Mouse (Mus musculus) ES-E14 (cell line): ENCODE results near the gene Nupr1. TPM values are rescaled to one million over a fixed set of nuclear protein-coding genes. Genes with fewer than 3 reads are reported as not detected.

Experiments
- DNase-seq: peaks from one replicate; pipeline ENCODE4 v3.0.0-alpha.2; 2013; ENCODE audit warnings: low read depth, low spot score
- H3K27ac ChIP-seq: 2 replicates; pipeline ENCODE4 v1.5.1; 2012; ENCODE audit warnings: low read depth, mild to moderate bottlenecking, low read length, moderate library complexity, mixed read lengths; ENCODE audit not compliant: poor library complexity, insufficient read depth, severe bottlenecking
- H3K36me3 ChIP-seq: 2 replicates; pipeline ENCODE4 v1.6.1; 2012; ENCODE audit warnings: mild to moderate bottlenecking, low read length, moderate library complexity, mixed read lengths; ENCODE audit not compliant: control insufficient read depth, poor library complexity, insufficient read depth, severe bottlenecking
- H3K4me1 ChIP-seq, 2 experiments: fragments of 150-350 bp in 1 of 2; sonication (generic) in 1 of 2; 2 replicates each; pipeline ENCODE4 v1.6.1; 2012; ENCODE audit warnings: low read length in 2 of 2, mild to moderate bottlenecking in 1 of 2, mixed read lengths in 1 of 2; ENCODE audit not compliant: control insufficient read depth in 2 of 2, insufficient read depth in 2 of 2, poor library complexity in 1 of 2
- H3K4me3 ChIP-seq, 2 experiments: fragments of 150-350 bp in 1 of 2; sonication (generic) in 1 of 2; 2 replicates each; pipeline ENCODE4 v1.5.1; 2012; ENCODE audit warnings: low read length in 2 of 2, low read depth in 1 of 2, mild to moderate bottlenecking in 1 of 2, mixed read lengths in 1 of 2; ENCODE audit not compliant: insufficient read depth in 1 of 2, poor library complexity in 1 of 2, severe bottlenecking in 1 of 2
- H3K9ac ChIP-seq: 2 replicates; pipeline ENCODE4 v1.6.1; 2012; ENCODE audit warnings: low read depth, mild to moderate bottlenecking, low read length, mixed read lengths; ENCODE audit not compliant: poor library complexity, insufficient read depth, severe bottlenecking
- H3K9me3 ChIP-seq: fragments of 150-350 bp; sonication (generic); 2 replicates; pipeline ENCODE4 v1.6.1; 2012; ENCODE audit warnings: low read depth, mild to moderate bottlenecking, low read length; ENCODE audit not compliant: control insufficient read depth, insufficient read depth
- CHD2 ChIP-seq: IDR thresholded peaks from 2 replicates; pipeline ENCODE4 v1.6.1; 2014; ENCODE audit warnings: mild to moderate bottlenecking, low read depth, low read length, inconsistent platforms
- HCFC1 ChIP-seq: IDR thresholded peaks from 2 replicates; pipeline ENCODE4 v1.6.1; 2012; ENCODE audit warnings: low read length, inconsistent platforms, borderline replicate concordance; ENCODE audit not compliant: insufficient read depth
- MAFK ChIP-seq: IDR thresholded peaks from 2 replicates; pipeline ENCODE4 v1.6.1; 2014; ENCODE audit warnings: mild to moderate bottlenecking, low read depth, low read length, inconsistent platforms; ENCODE audit not compliant: insufficient read depth
- ZC3H11A ChIP-seq: IDR thresholded peaks from 2 replicates; pipeline ENCODE4 v1.6.1; 2012; ENCODE audit warnings: low read depth, mild to moderate bottlenecking, inconsistent platforms, low read length, borderline replicate concordance
- ZNF384 ChIP-seq: IDR thresholded peaks from 2 replicates; pipeline ENCODE4 v1.6.1; 2012; ENCODE audit warnings: low read depth, low read length, inconsistent platforms
- in situ Hi-C, 2 experiments: fragments of 600-800 bp; cut with MboI; formaldehyde crosslinking; loops; one replicate each; pipeline ENCODE4 v1.15.1; 2025; ENCODE audit warnings: low sequenced_read_pairs in 2 of 2, inconsistent platforms in 1 of 2; ENCODE audit not compliant: unreplicated experiment in 2 of 2
- total RNA-seq: library from RNA; depleted of rRNA; stranded (reverse); fragments of 300-350 nt; gene quantifications from 2 replicates; pipeline ENCODE4 v1.2.3, GENCODE M21; 2012

The Nupr1 gene
- total RNA-seq, 1 experiment, result 16.4 TPM

- no peak for DNase-seq
- 0 out of 4 replicates have a peak, but pooled peaks cover 0 to 5% of the 10 kb centered on the region in 2 experiments for H3K4me1 ChIP-seq
- TF ChIP-seq MAFK (no peak), CHD2 (no peak), HCFC1 (no peak), ZC3H11A (no peak), ZNF384 (no peak)
- no peak within 1 kb of the TSS for H3K27ac ChIP-seq
- no peaks in the 10 kb centered on the region for H3K9me3 ChIP-seq
- in situ Hi-C loops, result no loop called here
- H3K4me3 ChIP-seq, result no peak within 1 kb of the TSS
- H3K9ac ChIP-seq, result no peak within 1 kb of the TSS
- H3K36me3 ChIP-seq, result peaks cover 12% of the 10 kb centered on the region
Observed at GRCm38 (mm10) chr7:126676207-126676606, 45.5 kb upstream of the Nupr1 start, which contains the start of gene Sult1a1. TSS of gene Sult1a1 (minus strand) at chr7:126676432.

DNA sequence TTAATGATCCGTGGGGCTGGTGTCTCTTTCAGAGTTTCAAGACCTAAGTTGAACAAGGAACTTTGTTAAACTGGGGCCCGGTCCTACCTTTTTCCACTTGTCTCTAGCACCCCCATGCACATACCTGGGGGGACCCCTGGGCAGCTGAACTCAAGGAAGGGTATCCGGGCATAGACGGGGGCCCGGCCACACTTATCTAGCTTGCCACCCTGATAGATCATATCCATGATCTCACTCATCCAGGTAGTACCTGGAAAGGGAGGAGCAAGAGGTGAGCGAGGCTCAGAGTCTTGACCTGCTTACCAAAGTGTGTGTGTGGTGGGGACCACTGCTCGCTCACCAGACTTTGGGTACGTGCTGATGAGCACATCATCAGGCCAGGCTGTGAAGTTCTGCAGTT is 44.4 kb upstream of the Nupr1 start:
- Histone ChIP-seq H3K4me1 (0 out of 4 replicates have a peak, but pooled peaks cover 0 to 5% of the 10 kb centered on the region in 2 experiments), H3K9ac (no peak overlapping the region), H3K36me3 (peaks cover 14% of the 10 kb centered on the region), H3K4me3 (no peak overlapping the region), H3K9me3 (no peaks in the 10 kb centered on the region), H3K27ac (no peak overlapping the region)
- no peak for TF ChIP-seq MAFK
- TF ChIP-seq ZC3H11A, result no peak
- no peak for TF ChIP-seq CHD2
- no peak for TF ChIP-seq ZNF384
- no peak for TF ChIP-seq HCFC1
- in situ Hi-C loops, result no loop called here
- no peak for DNase-seq

DNA sequence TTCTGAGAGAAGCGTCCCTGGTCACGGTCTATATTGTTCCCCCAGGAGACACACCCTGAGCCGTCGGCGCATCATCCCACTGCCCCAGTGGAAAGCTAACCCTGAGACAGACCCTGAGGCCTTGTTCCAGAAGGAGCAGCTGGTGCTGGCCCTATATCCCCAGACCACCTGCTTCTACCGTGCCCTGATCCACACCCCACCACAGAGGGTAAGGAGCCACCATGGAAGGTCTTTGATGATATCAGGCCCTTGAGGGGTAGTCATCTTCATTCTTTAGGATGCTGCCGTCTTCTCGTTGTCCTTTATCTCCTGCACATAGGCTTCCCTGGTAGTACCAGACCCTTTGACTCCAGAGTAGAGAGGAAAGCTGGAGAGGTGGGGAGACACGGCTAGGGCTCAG is 41.5 kb upstream of the Nupr1 start:
- in situ Hi-C loops, result no loop called here
- no peak for DNase-seq
- no peak overlapping the region for H3K4me3 ChIP-seq
- no peak overlapping the region for H3K27ac ChIP-seq
- peaks cover 17% of the 10 kb centered on the region for H3K36me3 ChIP-seq
- no peaks in the 10 kb centered on the region for H3K9me3 ChIP-seq
- no peak overlapping the region for H3K9ac ChIP-seq
- 0 out of 4 replicates have a peak, but pooled peaks cover 0 to 3% of the 10 kb centered on the region in 2 experiments for H3K4me1 ChIP-seq
- TF ChIP-seq CHD2 (no peak), MAFK (no peak), ZNF384 (no peak), HCFC1 (no peak), ZC3H11A (no peak)

GRCm38 (mm10) chr7:126670152-126670551 is 39.5 kb upstream of the Nupr1 start:
- no peak for DNase-seq
- peaks cover 19% of the 10 kb centered on the region for H3K36me3 ChIP-seq
- TF ChIP-seq CHD2 (no peak), ZC3H11A (no peak), ZNF384 (no peak), MAFK (no peak)

More at GRCm38 (mm10) chr7:126670152-126670551, 39.5 kb upstream of the Nupr1 start:
- in situ Hi-C loops, result no loop called here
- H3K9ac ChIP-seq, result no peak overlapping the region
- H3K4me3 ChIP-seq, result no peak overlapping the region
- no peak overlapping the region for H3K27ac ChIP-seq
- 0 out of 4 replicates have a peak, but pooled peaks cover 0 to 3% of the 10 kb centered on the region in 2 experiments for H3K4me1 ChIP-seq
- H3K9me3 ChIP-seq, result no peaks in the 10 kb centered on the region
